Mouse (Mus musculus) thymus, postnatal 14 days (tissue): ENCODE results near the gene A630095E13Rik.
"Not testable (repeated sequence)": the region's sequence is repeated elsewhere in the genome, so short reads cannot be mapped to it uniquely, and the experiment has no call there.

Source experiments
- DNase-seq: peaks from one replicate; pipeline ENCODE4 v3.0.0; 2021

A630095E13Rik gene

GRCm38 (mm10) chr9:36643276-36643675 is at the start of gene A630095E13Rik:
Gene A630095E13Rik, minus strand, starts transcription at chr9:36643376.
- not testable (repeated sequence) for DNase-seq

GRCm38 (mm10) chr9:36692920-36693319 is 49.7 kb upstream of the A630095E13Rik start, which contains the start of gene Acrv1:
Gene Acrv1, plus strand, starts transcription at chr9:36693220.
- no peak for DNase-seq

GRCm38 (mm10) chr9:36687329-36687728 is 44.2 kb upstream of the A630095E13Rik start:
- DNase-seq = no peak

GRCm38 (mm10) chr9:36681424-36681823 is 38.2 kb upstream of the A630095E13Rik start:
- DNase-seq = no peak
